Mouse (Mus musculus): ENCODE measurements around the gene Pik3c2a.

DNA sequence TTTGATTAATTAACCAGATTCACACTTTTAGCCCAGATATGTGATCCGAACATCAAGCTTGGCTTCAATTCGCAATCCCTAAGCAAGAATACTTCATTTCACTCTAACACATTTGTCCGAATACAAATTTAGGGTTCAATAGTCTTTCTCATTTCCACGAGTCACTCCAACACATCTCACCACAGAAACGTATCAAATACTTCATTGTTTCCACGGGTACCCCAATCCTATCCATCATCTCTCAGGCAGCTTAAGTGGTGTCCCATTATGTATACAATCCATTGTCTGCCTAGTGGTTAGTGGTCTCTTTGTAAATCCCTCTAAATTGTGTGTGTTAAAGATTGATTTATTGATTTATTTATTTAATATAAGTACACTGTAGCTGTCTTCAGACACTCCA lies 108.1 kb downstream of the Pik3c2a start:
- no peak for TF ChIP-seq CTCF (IDR thresholded peaks at IDR 0.05; ENCODE audit: low read depth, low read length)
- no peak for TF ChIP-seq EP300 (IDR thresholded peaks at IDR 0.05; ENCODE audit: insufficient read depth, low read depth, low read length)

Data from ES-Bruce4 (cell line).